Mouse (Mus musculus) midbrain, postnatal 0 days (tissue): ENCODE measurements at regions not wholly inside any gene's neighbourhood (a gene's known extent, or its start where the extent isn't known, plus 50 kb on each side); places are given as distances from the start of the nearest gene placed in this dataset.

Source experiments
- ATAC-seq: fragments of 200-750 bp; cut with Nextera tagmentation; 2 replicates; pipeline ENCODE4 v1.8.0; 2017; ENCODE audit warnings: moderate number of reproducible peaks, mild to moderate bottlenecking, moderate TSS enrichment, moderate library complexity; ENCODE audit not compliant: low FRiP score
- DNase-seq: peaks from one replicate; pipeline ENCODE4 v3.0.0-alpha.2; 2015; ENCODE audit warnings: low spot score
- H3K27ac ChIP-seq: fragments of 300-500 bp; sonication (generic); 2 replicates; pipeline ENCODE4 v1.5.1; 2014; ENCODE audit warnings: low read depth, mild to moderate bottlenecking, low read length, mixed read lengths
- H3K27me3 ChIP-seq: fragments of 300-500 bp; sonication (generic); 2 replicates; pipeline ENCODE4 v1.6.1; 2014; ENCODE audit warnings: low read length, control low read depth, mixed read lengths; ENCODE audit not compliant: insufficient read depth
- H3K36me3 ChIP-seq: fragments of 300-500 bp; sonication (generic); 2 replicates; pipeline ENCODE4 v1.6.1; 2014; ENCODE audit warnings: low read length, control low read depth, mixed read lengths; ENCODE audit not compliant: insufficient read depth
- H3K4me1 ChIP-seq: fragments of 300-500 bp; sonication (generic); 2 replicates; pipeline ENCODE4 v1.6.1; 2014; ENCODE audit warnings: mild to moderate bottlenecking, control low read depth, antibody characterized with exemption, low read length, mixed read lengths; ENCODE audit not compliant: insufficient read depth
- H3K4me2 ChIP-seq: fragments of 300-500 bp; sonication (generic); 2 replicates; pipeline ENCODE4 v1.6.1; 2014; ENCODE audit warnings: low read depth, mild to moderate bottlenecking, low read length, mixed read lengths; ENCODE audit not compliant: poor library complexity, severe bottlenecking
- H3K4me3 ChIP-seq: fragments of 300-500 bp; sonication (generic); 2 replicates; pipeline ENCODE4 v1.5.1; 2014; ENCODE audit warnings: low read depth, mild to moderate bottlenecking, low read length, moderate library complexity
- H3K9ac ChIP-seq: fragments of 300-500 bp; sonication (generic); replicated peaks from 2 replicates; pipeline ENCODE4 v1.6.1; 2014; ENCODE audit warnings: mild to moderate bottlenecking, low read length, moderate library complexity, mixed read lengths; ENCODE audit not compliant: poor library complexity, severe bottlenecking
- H3K9me3 ChIP-seq: fragments of 300-500 bp; sonication (generic); 2 replicates; pipeline ENCODE4 v1.6.1; 2016; ENCODE audit warnings: low read length, control low read depth
- CTCF ChIP-seq: IDR thresholded peaks from 2 replicates; pipeline ENCODE4 v1.5.1; 2016; ENCODE audit warnings: antibody characterized with exemption, mild to moderate bottlenecking
- WGBS: fragments of 180-500 bp; shearing (Covaris S2); extraction: QIAGEN DNeasy Blood & Tissue Kit; methylation state at CpG from one replicate; pipeline ENCODE4 v1.1.7; 2014; 5-methylcytosine and 5-hydroxymethylcytosine counted together

DNA sequence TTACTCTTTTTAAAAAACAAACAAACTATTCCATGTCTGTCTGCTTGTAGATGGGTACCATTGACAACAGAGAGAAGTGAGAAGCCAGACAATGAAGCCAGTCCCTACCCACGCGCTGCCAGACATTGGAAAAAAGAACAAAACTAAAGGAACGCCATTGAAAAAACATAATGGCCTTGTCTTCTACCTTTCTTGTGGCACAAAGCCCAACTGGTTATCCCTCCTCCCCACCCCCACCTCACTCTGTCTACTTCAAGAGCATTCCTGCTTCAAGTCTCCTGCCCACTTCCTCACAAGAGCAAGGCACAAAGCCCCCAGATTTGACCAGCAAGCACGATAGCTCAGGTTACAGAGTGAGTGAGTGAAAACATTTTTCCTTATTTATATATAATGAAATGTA, 355.6 kb upstream of the Plxna2 start:
- no peak for DNase-seq

DNA sequence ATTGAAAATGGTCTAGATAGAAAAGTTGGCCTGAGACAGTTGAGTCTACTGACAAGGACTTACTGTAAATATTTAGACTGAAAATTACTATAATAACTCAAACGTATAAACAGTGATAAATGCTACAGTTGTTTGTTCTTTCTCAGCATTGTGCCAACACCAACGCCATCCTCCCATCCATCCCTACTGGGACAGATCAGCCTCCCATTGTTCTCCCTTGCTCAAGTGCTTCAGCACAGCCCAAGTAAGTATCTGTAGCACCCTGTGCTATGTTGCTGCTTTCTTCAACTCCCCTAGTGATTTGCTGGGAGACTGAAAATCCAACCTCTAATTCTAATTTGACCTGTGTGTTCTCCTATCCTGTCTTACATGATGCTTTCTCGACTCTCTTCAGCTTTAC, 358.1 kb upstream of the Plxna2 start:
- no peak overlapping the region for H3K27ac ChIP-seq
- WGBS: 83% methylated on average over 3 of the region's 3 CpGs
- no peaks in the 10 kb centered on the region for H3K27me3 ChIP-seq
- H3K9ac ChIP-seq: no peak overlapping the region
- no peak for ATAC-seq
- DNase-seq: no peak
- no peaks in the 10 kb centered on the region for H3K9me3 ChIP-seq
- no peaks in the 10 kb centered on the region for H3K36me3 ChIP-seq
- H3K4me2 ChIP-seq: no peak overlapping the region
- H3K4me3 ChIP-seq: no peak overlapping the region
- TF ChIP-seq CTCF: no peak
- no peaks in the 10 kb centered on the region for H3K4me1 ChIP-seq

More for the DNA sequence above, 355.6 kb upstream of the Plxna2 start:
- no peak overlapping the region for H3K4me2 ChIP-seq
- no peak overlapping the region for H3K9ac ChIP-seq
- no peak for ATAC-seq
- no peaks in the 10 kb centered on the region for H3K36me3 ChIP-seq
- H3K27me3 ChIP-seq: no peaks in the 10 kb centered on the region
- no peak overlapping the region for H3K4me3 ChIP-seq
- no peak overlapping the region for H3K27ac ChIP-seq
- 28% methylated on average over 4 of the region's 4 CpGs for WGBS
- H3K9me3 ChIP-seq: no peaks in the 10 kb centered on the region
- H3K4me1 ChIP-seq: no peaks in the 10 kb centered on the region
- TF ChIP-seq CTCF: no peak

DNA sequence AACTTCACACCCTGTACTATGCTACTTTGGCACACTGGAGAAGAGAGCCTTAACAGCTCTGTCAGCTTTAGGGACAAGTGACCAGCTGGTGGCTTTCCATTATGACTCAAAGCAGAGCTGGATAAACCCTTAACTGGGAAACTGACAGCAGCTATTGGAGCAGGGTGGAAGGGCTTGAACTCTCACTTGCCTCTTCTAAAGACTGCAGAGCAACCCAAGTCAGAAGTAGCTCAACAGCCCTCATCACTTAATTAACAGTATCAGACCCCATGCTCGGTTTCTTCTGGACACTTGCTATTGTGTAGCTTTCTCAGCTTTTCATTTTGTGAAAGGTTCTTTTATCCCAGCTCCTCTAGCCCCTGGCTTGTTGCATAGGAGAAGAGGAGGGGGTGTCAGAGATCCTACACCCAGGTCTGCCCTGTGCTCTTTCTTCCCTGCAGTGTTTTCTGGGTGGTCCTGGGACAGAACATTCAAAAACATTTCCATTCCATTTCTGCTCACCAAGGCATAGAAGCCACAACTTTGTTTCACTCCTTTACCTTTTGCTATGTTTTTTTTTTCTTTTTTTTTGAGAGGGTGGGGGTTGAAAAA, 373.1 kb upstream of the Plxna2 start:
- TF ChIP-seq CTCF: no peak
- Histone ChIP-seq H3K27me3 (no peaks in the 10 kb centered on the region), H3K4me3 (no peak overlapping the region), H3K4me2 (no peak overlapping the region), H3K4me1 (no peaks in the 10 kb centered on the region), H3K9me3 (no peaks in the 10 kb centered on the region), H3K36me3 (no peaks in the 10 kb centered on the region), H3K27ac (no peak overlapping the region), H3K9ac (no peak overlapping the region)
- no peak for ATAC-seq
- no peak for DNase-seq
- 9% methylated on average over 1 of the region's 1 CpGs for WGBS

- no peaks in the 10 kb centered on the region for H3K36me3 ChIP-seq
- no peak for DNase-seq
- no peak for ATAC-seq
- no peak overlapping the region for H3K9ac ChIP-seq
- no peak overlapping the region for H3K4me2 ChIP-seq
- no peaks in the 10 kb centered on the region for H3K9me3 ChIP-seq
- no peaks in the 10 kb centered on the region for H3K27me3 ChIP-seq
- H3K4me3 ChIP-seq: no peak overlapping the region
- no peak for TF ChIP-seq CTCF
- H3K27ac ChIP-seq: no peak overlapping the region
- H3K4me1 ChIP-seq: no peaks in the 10 kb centered on the region
These were observed 376.9 kb upstream of the Plxna2 start for GRCm38 (mm10) chr1:194241111-194241510.

- H3K36me3 ChIP-seq: no peaks in the 10 kb centered on the region
- H3K27me3 ChIP-seq: no peaks in the 10 kb centered on the region
- no peak for ATAC-seq
- no peak for TF ChIP-seq CTCF
- no peaks in the 10 kb centered on the region for H3K9me3 ChIP-seq
- WGBS: 46% methylated on average over 4 of the region's 4 CpGs
- peak; percentile 70 for DNase-seq
- no peak overlapping the region for H3K9ac ChIP-seq
- no peak overlapping the region for H3K27ac ChIP-seq
- H3K4me3 ChIP-seq: no peak overlapping the region
- no peak overlapping the region for H3K4me2 ChIP-seq
- 0 out of 2 replicates have a peak, but pooled peaks cover 3% of the 10 kb centered on the region for H3K4me1 ChIP-seq
These were observed 386.8 kb upstream of the Plxna2 start for GRCm38 (mm10) chr1:194231206-194231605.

- no peak for TF ChIP-seq CTCF
- H3K4me2 ChIP-seq: no peak overlapping the region
- no peak overlapping the region for H3K4me3 ChIP-seq
- H3K36me3 ChIP-seq: no peaks in the 10 kb centered on the region
- peaks cover 9% of the 10 kb centered on the region; the same call in 1 of the 2 replicates for H3K4me1 ChIP-seq
- H3K9me3 ChIP-seq: no peaks in the 10 kb centered on the region
- DNase-seq (peak; percentile 44), ATAC-seq (no peak)
- 14% methylated on average over 6 of the region's 6 CpGs for WGBS
- no peak overlapping the region for H3K9ac ChIP-seq
- H3K27me3 ChIP-seq: no peaks in the 10 kb centered on the region
- H3K27ac ChIP-seq: no peak overlapping the region; the same call in 1 of the 2 replicates
These were observed 391.4 kb upstream of the Plxna2 start for GRCm38 (mm10) chr1:194226550-194227160.
